In the genomic region with DNA sequence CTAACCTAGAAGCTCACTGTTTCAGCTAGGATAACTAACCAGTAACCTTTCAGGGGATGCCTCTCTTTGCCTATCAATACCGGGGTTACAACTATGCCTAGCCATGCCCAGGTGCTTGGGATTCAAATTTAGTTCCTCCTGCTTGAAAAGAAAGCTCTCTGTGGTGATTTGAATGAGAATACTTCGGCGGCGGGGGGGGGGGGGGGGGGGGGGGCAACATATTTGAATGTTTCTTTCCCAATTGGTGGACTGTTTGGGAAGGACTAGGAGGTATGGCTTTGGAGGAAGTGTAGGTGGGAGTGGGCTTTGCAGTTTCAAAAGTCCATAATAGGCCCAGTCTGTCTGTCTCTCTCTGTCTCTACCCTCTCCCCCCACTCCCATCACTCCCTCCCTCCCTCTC, we compare ENCODE assay signal across 25 mouse cellular contexts. TPM values are rescaled to one million over a fixed set of nuclear protein-coding genes. Genes with fewer than 3 reads are reported as not detected.
DNase-seq lines count a peak whose midpoint lies in the region; ATAC-seq and TF ChIP-seq lines count a peak whose summit lies in the region.
"Had no signal": no experiment of that assay in that cellular context is flagged by ENCODE, and none has a peak within 500 bp of the region (broad histone marks: within the 10 kb centered on the region; RNA-seq: fewer than 3 reads in every experiment).

No protein-coding gene starts in this region.

- no peaks in the 10 kb centered on the region for H3K9me3 ChIP-seq in E14TG2a.4 (ENCODE audit: low read length)
- H3K9me3 ChIP-seq in midbrain, embryonic 10.5 days (replicated peaks), result no peaks in the 10 kb centered on the region
- H3K9me3 ChIP-seq: embryonic facial prominence, embryonic 10.5 days; embryonic facial prominence, embryonic 12.5 days; forebrain, embryonic 10.5 days; forebrain, embryonic 12.5 days; G1E had no signal

- DNase-seq in ES-CJ7 (ENCODE audit: low read depth, low spot score) (peak; percentile 75), R1 (ENCODE audit: low read depth, low spot score) (peak; percentile 80)
- no peak for DNase-seq in spleen, postnatal 10 days (ENCODE audit: low spot score in 2 of 2)
- no peak for DNase-seq in heart, adult 9 months (ENCODE audit: low spot score in 2 of 2)
- DNase-seq in midbrain, embryonic 10.5 days (ENCODE audit: low spot score), result no peak
- DNase-seq: adrenal gland, adult 8-10 months; adrenal gland, postnatal 14 days; cerebellum, adult 11 months; cerebellum, adult 18-20 months; cerebellum, adult 8-10 months; cerebellum, adult 9-11 months; cerebellum, postnatal 14 days; cerebellum, postnatal 36 days had no signal

- H3K36me3 ChIP-seq in E14TG2a.4 (ENCODE audit: insufficient read depth, low read length), result no peaks in the 10 kb centered on the region
- H3K36me3 ChIP-seq in midbrain, embryonic 10.5 days, result no peaks in the 10 kb centered on the region
- H3K36me3 ChIP-seq: embryonic facial prominence, embryonic 10.5 days; embryonic facial prominence, embryonic 12.5 days; forebrain, embryonic 10.5 days; forebrain, embryonic 12.5 days; G1E had no signal

- H3K27ac ChIP-seq in midbrain, embryonic 10.5 days (replicated peaks), result no peak overlapping the region
- H3K27ac ChIP-seq: embryonic facial prominence, embryonic 10.5 days; embryonic facial prominence, embryonic 12.5 days; forebrain, embryonic 10.5 days; forebrain, embryonic 12.5 days had no signal

- peaks cover 30% of the 10 kb centered on the region for H3K4me1 ChIP-seq in E14TG2a.4 (replicated peaks; ENCODE audit: low read depth, low read length)
- H3K4me1 ChIP-seq in midbrain, embryonic 10.5 days, result peaks cover 4% of the 10 kb centered on the region; the same call in 1 of the 2 replicates
- H3K4me1 ChIP-seq: embryonic facial prominence, embryonic 10.5 days; embryonic facial prominence, embryonic 12.5 days; forebrain, embryonic 12.5 days had no signal

- TF ChIP-seq CTCF in E14TG2a.4 (conservative IDR thresholded peaks at IDR 0.05; ENCODE audit: low read length), result no peak

- H3K27me3 ChIP-seq in E14TG2a.4 (ENCODE audit: insufficient read depth, low read length), result no peaks in the 10 kb centered on the region
- H3K27me3 ChIP-seq in midbrain, embryonic 10.5 days (ENCODE audit: low read depth, poor library complexity, severe bottlenecking), result no peaks in the 10 kb centered on the region
- H3K27me3 ChIP-seq: embryonic facial prominence, embryonic 12.5 days; forebrain, embryonic 12.5 days; Patski had no signal

- 37% methylated on average over 3 of the region's 4 CpGs for WGBS in midbrain, embryonic 10.5 days

- no peak for ATAC-seq in erythroblast, adult 5-6 weeks (replicated peaks; ENCODE audit: low FRiP score, poor library complexity, severe bottlenecking)
- ATAC-seq: activated CD4-positive, CD25-positive, alpha-beta regulatory T cell, adult 4 months; forebrain, embryonic 14.5 days; forebrain, embryonic 16.5 days; Patski had no signal

- 0 out of 2 replicates have a peak overlapping the region, but pooled peaks have one; percentile 7 for H3K4me3 ChIP-seq in E14TG2a.4 (replicated peaks; ENCODE audit: low read length)
- H3K4me3 ChIP-seq in midbrain, embryonic 10.5 days, result no peak overlapping the region
- H3K4me3 ChIP-seq: embryonic facial prominence, embryonic 10.5 days; embryonic facial prominence, embryonic 12.5 days; erythroblast, embryonic 14.5 days; forebrain, embryonic 10.5 days; forebrain, embryonic 12.5 days had no signal

RNA-seq across cellular contexts. Expression of a gene that starts 37.4 kb away (rescaled TPM):
- 0.21 and 1.9 TPM in 2 replicates for total RNA-seq in erythroblast, adult 5-6 weeks (2015; ENCODE audit: low replicate concordance)
- 5.1 and 6.4 TPM in 2 replicates for total RNA-seq in erythroblast, adult 5-6 weeks (2017; ENCODE audit: low replicate concordance)
- 6.3 and 9.2 TPM in 2 replicates for polyA plus RNA-seq in midbrain, embryonic 10.5 days (2016; fragmentation: Nextera tagmentation; extraction: Ambion mirVana)

Comparison
In these comparisons a context has a peak if more than half of its experiments do, and no peak if none do; other contexts are left out.
1. DNase-seq: peak in ES-CJ7 (single experiment) and R1 (single experiment); none in spleen, postnatal 10 days (0 of 2), heart, adult 9 months (0 of 2) and midbrain, embryonic 10.5 days (single experiment).